Mouse (Mus musculus): Measurements from ENCODE around the gene Pitpnm3.

Pitpnm3 gene

GRCm38 (mm10) chr11:72049171-72049759, 86.3 kb downstream of the Pitpnm3 start:
- DNase-seq, result no peak

GRCm38 (mm10) chr11:72048730-72049129, 86.8 kb downstream of the Pitpnm3 start:
- no peak for DNase-seq

DNA sequence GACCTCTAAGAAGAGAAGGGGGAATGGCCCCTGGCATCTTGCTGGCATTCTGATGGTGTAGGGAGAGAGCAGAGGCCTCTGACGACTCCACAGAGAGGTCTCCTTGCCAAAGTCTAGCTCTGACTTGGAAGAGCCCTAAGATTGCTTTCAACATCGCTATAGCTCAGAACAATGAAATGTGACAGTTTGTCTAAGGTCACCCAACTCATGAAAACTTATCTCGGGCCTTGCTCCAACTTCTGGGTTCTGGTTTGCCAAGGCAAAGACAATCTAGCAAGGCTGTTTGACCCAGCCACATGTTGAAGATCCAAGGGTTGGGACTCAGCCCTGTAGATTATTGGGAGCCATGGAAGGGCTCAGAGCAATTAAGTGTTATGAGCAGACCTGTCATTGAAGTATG, 91.3 kb downstream of the Pitpnm3 start:
- DNase-seq, result no peak

GRCm38 (mm10) chr11:72042631-72043030, 92.9 kb downstream of the Pitpnm3 start:
- DNase-seq, result peak; percentile 23

DNA sequence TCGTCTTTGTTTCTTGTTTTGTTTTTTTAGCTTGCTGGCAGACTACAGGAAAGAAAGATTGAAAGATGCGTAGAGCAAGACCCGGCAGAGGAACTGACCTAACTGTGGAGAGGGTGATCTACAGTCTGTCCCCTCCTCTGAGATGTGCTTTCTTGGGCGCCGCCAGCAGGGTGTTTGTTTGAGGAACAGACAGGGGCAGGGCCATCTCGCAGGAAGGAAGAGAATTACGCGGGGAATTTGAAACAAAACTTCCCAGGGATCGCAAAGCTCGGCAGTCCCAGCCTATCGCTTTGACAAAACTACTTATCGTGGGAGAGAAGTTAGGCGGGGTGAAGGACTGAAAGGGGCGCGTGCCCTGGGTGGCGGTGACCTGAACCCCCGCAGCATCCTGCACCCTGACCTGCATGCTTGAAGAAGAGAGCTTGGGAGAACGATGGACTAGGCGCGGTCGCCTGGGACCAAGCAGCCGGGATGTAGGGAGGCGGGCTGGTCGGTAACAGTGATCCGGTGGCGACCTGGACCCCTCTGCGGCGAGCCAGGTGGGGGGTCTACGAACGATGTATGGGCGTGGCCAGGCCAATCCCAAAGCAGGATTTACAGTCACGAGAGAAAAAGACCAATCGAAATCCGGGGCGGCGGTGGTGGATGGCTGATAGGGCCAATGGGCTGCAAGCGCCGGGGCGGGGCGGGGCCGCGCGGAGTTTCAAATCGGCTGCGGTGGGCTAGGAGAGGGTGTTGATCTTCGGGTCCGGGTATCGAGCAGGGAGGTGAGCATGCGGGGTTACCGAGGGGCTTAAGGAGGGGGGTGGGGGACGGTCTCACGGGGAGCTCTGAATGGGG, 93.6 kb downstream of the Pitpnm3 start, which contains the start of gene Pimreg:
TSS of gene Pimreg (plus strand) at position 265 of the 840 bp plus-strand sequence.
- peak; percentile 92 for DNase-seq

GRCm38 (mm10) chr11:72041290-72041767, 94.2 kb downstream of the Pitpnm3 start:
- no peak for DNase-seq

GRCm38 (mm10) chr11:72039599-72040386, 95.8 kb downstream of the Pitpnm3 start:
- DNase-seq, result no peak

GRCm38 (mm10) chr11:72037996-72038395, 97.6 kb downstream of the Pitpnm3 start:
- peak; percentile 83 for DNase-seq

DNA sequence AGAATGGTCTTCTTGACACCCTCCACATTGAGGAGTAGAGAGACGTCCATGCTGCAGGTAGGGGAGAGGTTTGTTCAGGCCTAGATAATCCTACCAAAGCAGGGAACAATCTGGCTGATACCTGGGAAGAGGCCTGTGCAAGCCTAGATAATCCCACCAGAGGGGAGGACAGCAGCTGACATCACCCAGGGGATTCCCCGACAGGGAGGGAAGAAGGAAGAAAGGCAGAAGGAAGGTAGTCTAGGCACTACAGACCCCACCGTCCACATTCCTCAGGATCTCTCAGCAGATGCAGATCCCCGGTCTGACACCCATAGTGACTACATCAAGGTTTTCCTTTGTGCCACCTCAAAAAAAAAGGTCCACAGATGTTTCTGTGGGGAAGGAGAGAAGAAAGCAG, 98.2 kb downstream of the Pitpnm3 start, which contains the start of gene Aipl1:
TSS of gene Aipl1 (minus strand) at position 101 of the 400 bp plus-strand sequence.
- no peak for DNase-seq

- DNase-seq, result no peak
Measured at GRCm38 (mm10) chr11:72032589-72032988, 103.0 kb downstream of the Pitpnm3 start.

- DNase-seq, result no peak
Measured at GRCm38 (mm10) chr11:72032091-72032490, 103.5 kb downstream of the Pitpnm3 start.

- DNase-seq, result no peak
Measured at GRCm38 (mm10) chr11:72031353-72031752, 104.2 kb downstream of the Pitpnm3 start.

- peak; percentile 72 for DNase-seq
Measured at GRCm38 (mm10) chr11:72029143-72029542, 106.4 kb downstream of the Pitpnm3 start.

- DNase-seq, result no peak
Measured at GRCm38 (mm10) chr11:72027836-72028235, 107.7 kb downstream of the Pitpnm3 start.

DNA sequence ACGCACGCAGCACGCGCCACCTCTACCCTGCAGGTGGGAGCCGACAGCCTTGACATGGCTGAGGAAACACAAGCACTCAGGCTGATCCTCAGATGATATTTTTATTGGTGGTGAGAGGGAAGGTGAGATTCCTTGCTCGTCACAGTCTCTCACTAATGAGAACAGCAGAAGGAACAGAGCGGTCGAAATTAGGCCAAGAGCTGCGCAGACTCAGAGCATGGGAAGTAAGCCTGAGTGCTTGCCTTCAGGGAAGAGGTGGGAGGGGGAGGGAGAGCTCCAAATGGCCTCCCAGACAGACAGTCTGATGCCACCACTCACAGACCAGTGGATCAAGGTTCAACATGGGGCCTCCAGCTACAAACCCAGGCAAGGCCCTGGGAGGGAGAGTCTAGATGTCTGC, 109.1 kb downstream of the Pitpnm3 start:
- DNase-seq, result no peak

DNA sequence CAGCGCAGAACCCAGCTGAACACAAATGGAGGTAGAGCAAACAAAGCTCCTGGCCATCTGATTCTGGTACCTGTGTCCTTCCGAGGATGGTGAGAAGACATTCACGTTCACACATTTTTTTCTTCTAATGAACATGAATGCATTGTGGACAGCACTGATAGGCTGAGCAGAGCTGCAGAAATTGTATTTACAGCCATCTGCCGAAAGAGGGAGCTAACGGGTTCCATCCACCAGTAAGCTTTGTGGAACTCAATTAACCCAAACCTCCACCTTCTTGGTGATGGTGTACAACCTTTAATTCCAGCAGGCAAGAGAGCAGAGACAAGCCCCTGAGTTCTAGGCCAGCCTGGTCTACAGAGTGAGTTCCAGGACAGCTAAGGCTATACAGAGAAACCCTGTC, 109.7 kb downstream of the Pitpnm3 start:
- DNase-seq, result peak; percentile 30

DNA sequence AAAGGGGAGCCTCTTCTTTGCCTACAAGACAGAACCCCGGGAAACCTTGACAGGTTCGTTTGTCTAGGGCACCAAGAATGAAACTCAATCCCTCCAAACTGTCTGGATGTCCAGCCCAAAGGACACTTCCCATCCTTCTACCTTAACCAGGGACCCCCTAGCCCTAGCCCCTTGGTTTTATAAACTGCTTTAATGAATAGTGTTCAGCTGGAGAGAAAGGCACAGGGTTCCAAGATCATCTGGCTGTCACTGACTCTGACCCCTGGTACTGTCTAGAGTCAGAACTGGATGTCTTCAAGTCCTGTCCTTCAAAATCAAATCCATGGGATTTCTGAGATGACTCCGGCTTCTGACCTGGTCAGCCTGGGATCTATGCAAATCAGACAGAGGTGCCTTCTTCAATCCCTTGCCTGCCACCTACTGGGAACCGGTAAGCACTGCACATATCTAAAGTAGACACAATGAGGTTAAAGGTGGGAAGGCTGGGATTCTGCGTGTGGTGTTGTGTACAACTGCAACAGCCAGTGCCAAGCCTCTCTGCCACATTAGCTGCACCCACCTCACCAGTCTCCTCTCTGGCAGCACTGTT, 111.3 kb downstream of the Pitpnm3 start:
- peak; percentile 84 for DNase-seq

- peak; percentile 48 for DNase-seq
Measured at GRCm38 (mm10) chr11:72023581-72023980, 112.0 kb downstream of the Pitpnm3 start.

DNA sequence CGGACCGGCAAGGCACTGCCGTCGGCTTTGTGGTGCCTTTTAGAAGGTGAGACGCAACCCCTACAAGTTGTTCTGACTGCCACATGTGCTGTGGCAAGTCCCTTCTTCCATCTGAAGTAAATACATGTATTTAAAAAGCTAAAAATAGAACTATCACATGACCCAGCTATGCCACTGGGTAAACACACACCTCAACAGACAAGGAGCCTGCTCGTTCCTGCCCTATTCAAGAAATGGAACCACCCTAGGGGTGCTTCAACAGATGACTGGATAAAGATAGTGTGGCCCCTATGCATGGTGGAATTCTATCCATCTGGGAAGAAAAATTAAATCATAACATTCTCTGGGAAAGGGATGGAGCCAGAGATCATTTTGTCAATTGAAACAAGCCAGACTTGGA, 112.8 kb downstream of the Pitpnm3 start:
- DNase-seq, result no peak

- no peak for DNase-seq
Measured at GRCm38 (mm10) chr11:72021015-72021414, 114.6 kb downstream of the Pitpnm3 start.

DNA sequence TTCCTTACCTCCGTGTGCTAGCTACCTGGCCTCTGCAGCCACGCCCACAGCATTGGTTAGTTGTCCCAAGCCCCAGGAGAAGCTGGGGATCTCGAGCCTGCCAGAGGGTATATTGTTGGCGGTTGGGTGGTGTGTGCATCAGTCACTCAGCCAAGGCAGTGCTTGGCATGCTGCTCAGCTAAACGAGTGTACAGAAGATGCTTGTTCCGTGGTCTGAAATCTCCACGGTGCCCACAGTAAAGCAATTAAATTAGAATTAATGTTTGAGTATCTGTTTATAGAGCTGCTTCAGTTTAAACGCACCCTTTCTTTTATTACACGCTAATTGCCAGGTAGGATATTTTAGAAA, 118.4 kb downstream of the Pitpnm3 start:
- no peak for DNase-seq

DNA sequence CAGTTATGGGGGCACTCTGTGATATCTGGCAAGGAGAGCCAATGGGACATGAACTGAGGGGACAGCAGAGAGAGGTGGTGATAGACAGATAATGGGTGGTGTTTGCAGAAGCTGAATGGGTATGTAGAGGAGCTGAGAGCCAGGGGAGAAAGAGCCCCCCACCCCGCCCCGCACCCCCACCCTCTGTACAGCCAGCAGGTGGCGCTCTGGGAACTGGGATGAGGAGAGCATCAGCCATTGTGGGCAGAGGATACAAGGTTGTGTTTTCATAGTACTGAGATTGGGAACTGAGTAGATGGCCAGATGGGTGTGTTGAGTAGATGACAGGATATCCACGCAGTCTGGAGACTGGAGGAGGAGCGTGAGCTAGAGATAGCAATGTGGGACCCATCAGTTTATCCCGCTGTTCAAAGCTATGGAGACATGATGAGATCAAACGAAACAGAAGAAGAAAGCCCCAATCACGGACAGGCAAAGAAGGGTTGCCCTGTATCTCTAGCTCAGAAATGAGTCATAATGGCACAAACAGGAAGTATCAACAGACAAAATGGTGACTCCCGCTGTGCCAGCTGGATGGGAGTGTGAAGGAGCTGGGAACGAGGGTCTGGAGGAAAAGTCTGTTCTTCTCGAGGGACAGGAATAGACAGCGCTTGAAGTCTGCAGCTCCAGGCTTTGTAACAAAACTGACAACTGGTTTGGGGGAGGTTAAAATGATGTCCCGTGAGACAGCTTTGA, 118.9 kb downstream of the Pitpnm3 start:
- DNase-seq, result no peak

Measured in kidney, postnatal 10 days (tissue).